Mouse (Mus musculus): ENCODE results near the gene Arhgap24. TPM values are rescaled to one million over a fixed set of nuclear protein-coding genes. Genes with fewer than 3 reads are reported as not detected.
"Not testable (repeated sequence)": the region's sequence is repeated elsewhere in the genome, so short reads cannot be mapped to it uniquely, and the experiment has no call there.

Arhgap24 gene
- polyA plus RNA-seq, 1 experiment from 2014 or later: 13.3 TPM

GRCm38 (mm10) chr5:102853750-102854149 lies 372.6 kb downstream of the Arhgap24 start:
- H3K27me3 ChIP-seq (ENCODE audit: control insufficient read depth, insufficient read depth, low read depth, low read length): no peaks in the 10 kb centered on the region
- peaks cover 6% of the 10 kb centered on the region for H3K4me1 ChIP-seq (ENCODE audit: control insufficient read depth, insufficient read depth, low read length)
- H3K27ac ChIP-seq (ENCODE audit: low read length): no peak overlapping the region
- no peak overlapping the region for H3K9ac ChIP-seq (ENCODE audit: low read depth, low read length)
- H3K9me3 ChIP-seq (replicated peaks; ENCODE audit: control insufficient read depth, low read length, poor library complexity, severe bottlenecking): no peaks in the 10 kb centered on the region
- 100% methylated on average over 1 of the region's 1 CpGs for WGBS
- no peaks in the 10 kb centered on the region for H3K36me3 ChIP-seq (ENCODE audit: control insufficient read depth, insufficient read depth, low read length)
- H3K4me3 ChIP-seq (ENCODE audit: low read depth, low read length): no peak overlapping the region
- no peak overlapping the region for H3K4me2 ChIP-seq (ENCODE audit: low read length)
- ATAC-seq: no peak

DNA sequence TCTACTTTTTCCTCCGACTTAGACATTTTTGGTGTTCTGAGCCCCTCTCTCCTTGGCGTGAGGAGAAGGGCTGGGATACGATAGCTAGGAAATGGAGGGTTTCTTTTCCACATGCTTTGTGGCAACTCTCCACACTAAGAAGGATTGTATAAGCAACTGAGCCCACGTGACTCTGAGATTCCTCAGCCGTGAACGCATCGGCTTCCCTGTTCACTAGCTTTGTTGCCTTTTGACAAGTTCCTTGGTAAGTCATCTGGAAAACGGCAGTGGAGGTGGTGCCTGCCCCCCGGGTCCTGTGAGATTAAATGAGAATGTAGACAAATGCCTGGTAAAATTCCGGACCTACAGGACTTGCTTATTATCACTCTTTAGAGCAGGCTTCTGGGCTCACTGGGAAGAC lies 374.6 kb downstream of the Arhgap24 start:
- WGBS: 14% methylated on average over 10 of the region's 10 CpGs

GRCm38 (mm10) chr5:102858047-102858446 lies 376.9 kb downstream of the Arhgap24 start:
- no peak overlapping the region for H3K4me3 ChIP-seq (ENCODE audit: low read depth, low read length)
- no peak overlapping the region for H3K4me2 ChIP-seq (ENCODE audit: low read length)
- no peaks in the 10 kb centered on the region for H3K27me3 ChIP-seq (ENCODE audit: control insufficient read depth, insufficient read depth, low read depth, low read length)
- no peak for ATAC-seq
- no peak overlapping the region for H3K27ac ChIP-seq (ENCODE audit: low read length)
- no peak overlapping the region for H3K9ac ChIP-seq (ENCODE audit: low read depth, low read length)
- no peaks in the 10 kb centered on the region for H3K9me3 ChIP-seq (replicated peaks; ENCODE audit: control insufficient read depth, low read length, poor library complexity, severe bottlenecking)
- no peaks in the 10 kb centered on the region for H3K36me3 ChIP-seq (ENCODE audit: control insufficient read depth, insufficient read depth, low read length)
- peaks cover 6% of the 10 kb centered on the region for H3K4me1 ChIP-seq (ENCODE audit: control insufficient read depth, insufficient read depth, low read length)

More for the DNA sequence above, 374.6 kb downstream of the Arhgap24 start:
- no peaks in the 10 kb centered on the region for H3K27me3 ChIP-seq (ENCODE audit: control insufficient read depth, insufficient read depth, low read depth, low read length)
- H3K9me3 ChIP-seq (replicated peaks; ENCODE audit: control insufficient read depth, low read length, poor library complexity, severe bottlenecking): no peaks in the 10 kb centered on the region
- no peaks in the 10 kb centered on the region for H3K36me3 ChIP-seq (ENCODE audit: control insufficient read depth, insufficient read depth, low read length)
- H3K4me3 ChIP-seq (ENCODE audit: low read depth, low read length): no peak overlapping the region; the same call in 1 of the 2 replicates
- H3K27ac ChIP-seq (ENCODE audit: low read length): no peak overlapping the region
- peak overlapping the region; percentile 49 for H3K4me2 ChIP-seq (ENCODE audit: low read length)
- ATAC-seq: peak; percentile 21; the same call in 1 of the 2 replicates
- H3K4me1 ChIP-seq (ENCODE audit: control insufficient read depth, insufficient read depth, low read length): peaks cover 6% of the 10 kb centered on the region
- H3K9ac ChIP-seq (ENCODE audit: low read depth, low read length): no peak overlapping the region; the same call in 1 of the 2 replicates

DNA sequence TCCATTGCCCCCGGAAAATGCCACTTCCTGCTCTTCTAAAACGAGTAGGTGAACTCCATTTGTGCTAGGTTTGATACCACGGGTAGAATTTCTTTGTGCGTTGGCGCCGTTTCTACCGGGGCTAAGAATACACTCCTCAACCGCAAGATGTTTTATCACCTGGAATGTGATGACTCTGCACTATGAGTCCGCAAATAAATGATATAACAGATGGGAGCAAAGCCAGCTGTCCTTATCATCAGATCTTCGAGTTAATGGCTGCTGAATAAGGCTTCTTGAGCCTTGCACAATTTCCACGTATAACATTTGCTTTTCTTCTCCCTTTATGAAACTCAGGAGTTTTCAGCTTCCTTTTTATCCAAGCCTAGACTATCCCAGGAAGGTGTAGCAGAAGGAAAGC lies 378.6 kb downstream of the Arhgap24 start:
- Histone ChIP-seq H3K27me3 (ENCODE audit: control insufficient read depth, insufficient read depth, low read depth, low read length) (no peaks in the 10 kb centered on the region), H3K4me2 (ENCODE audit: low read length) (no peak overlapping the region), H3K27ac (ENCODE audit: low read length) (no peak overlapping the region), H3K9me3 (replicated peaks; ENCODE audit: control insufficient read depth, low read length, poor library complexity, severe bottlenecking) (no peaks in the 10 kb centered on the region), H3K4me1 (ENCODE audit: control insufficient read depth, insufficient read depth, low read length) (peaks cover 6% of the 10 kb centered on the region), H3K9ac (ENCODE audit: low read depth, low read length) (no peak overlapping the region), H3K4me3 (ENCODE audit: low read depth, low read length) (no peak overlapping the region), H3K36me3 (ENCODE audit: control insufficient read depth, insufficient read depth, low read length) (no peaks in the 10 kb centered on the region)
- whole genome bisulfite sequencing: 85% methylated on average over 11 of the region's 11 CpGs
- ATAC-seq: no peak

GRCm38 (mm10) chr5:102868196-102868595 lies 387.0 kb downstream of the Arhgap24 start:
- no peak overlapping the region for H3K9ac ChIP-seq (ENCODE audit: low read depth, low read length)
- H3K27me3 ChIP-seq (ENCODE audit: control insufficient read depth, insufficient read depth, low read depth, low read length): no peaks in the 10 kb centered on the region
- no peak overlapping the region for H3K4me2 ChIP-seq (ENCODE audit: low read length)
- no peak overlapping the region for H3K27ac ChIP-seq (ENCODE audit: low read length)
- 56% methylated on average over 5 of the region's 5 CpGs for WGBS
- no peaks in the 10 kb centered on the region for H3K9me3 ChIP-seq (replicated peaks; ENCODE audit: control insufficient read depth, low read length, poor library complexity, severe bottlenecking)
- H3K36me3 ChIP-seq (ENCODE audit: control insufficient read depth, insufficient read depth, low read length): no peaks in the 10 kb centered on the region
- H3K4me3 ChIP-seq (ENCODE audit: low read depth, low read length): no peak overlapping the region
- H3K4me1 ChIP-seq (ENCODE audit: control insufficient read depth, insufficient read depth, low read length): no peaks in the 10 kb centered on the region
- no peak for ATAC-seq

GRCm38 (mm10) chr5:102872996-102873395 lies 391.8 kb downstream of the Arhgap24 start:
- ATAC-seq: not testable (repeated sequence)

GRCm38 (mm10) chr5:102874605-102875298 lies 393.6 kb downstream of the Arhgap24 start:
- Histone ChIP-seq H3K4me3 (ENCODE audit: low read depth, low read length) (no peak overlapping the region), H3K4me1 (ENCODE audit: control insufficient read depth, insufficient read depth, low read length) (peaks cover 5% of the 10 kb centered on the region; the same call in 1 of the 2 replicates), H3K4me2 (ENCODE audit: low read length) (peak overlapping the region; percentile 21; the same call in 1 of the 2 replicates), H3K27ac (ENCODE audit: low read length) (no peak overlapping the region), H3K36me3 (ENCODE audit: control insufficient read depth, insufficient read depth, low read length) (no peaks in the 10 kb centered on the region), H3K9me3 (replicated peaks; ENCODE audit: control insufficient read depth, low read length, poor library complexity, severe bottlenecking) (no peaks in the 10 kb centered on the region), H3K27me3 (ENCODE audit: control insufficient read depth, insufficient read depth, low read depth, low read length) (no peaks in the 10 kb centered on the region), H3K9ac (ENCODE audit: low read depth, low read length) (no peak overlapping the region)
- ATAC-seq: peak; percentile 64
- WGBS: 40% methylated on average over 11 of the region's 11 CpGs

More at GRCm38 (mm10) chr5:102872996-102873395, 391.8 kb downstream of the Arhgap24 start:
- not testable (repeated sequence) for H3K4me1 ChIP-seq (ENCODE audit: control insufficient read depth, insufficient read depth, low read length); H3K4me2 ChIP-seq (ENCODE audit: low read length); H3K27ac ChIP-seq (ENCODE audit: low read length); H3K9me3 ChIP-seq (replicated peaks; ENCODE audit: control insufficient read depth, low read length, poor library complexity, severe bottlenecking); H3K36me3 ChIP-seq (ENCODE audit: control insufficient read depth, insufficient read depth, low read length); H3K27me3 ChIP-seq (ENCODE audit: control insufficient read depth, insufficient read depth, low read depth, low read length); H3K4me3 ChIP-seq (ENCODE audit: low read depth, low read length); H3K9ac ChIP-seq (ENCODE audit: low read depth, low read length)
- WGBS: 89% methylated on average over 9 of the region's 9 CpGs

- no peak for ATAC-seq
Measured at GRCm38 (mm10) chr5:102875628-102876027, 394.4 kb downstream of the Arhgap24 start.

GRCm38 (mm10) chr5:102888482-102889162 lies 407.4 kb downstream of the Arhgap24 start:
- H3K4me2 ChIP-seq (ENCODE audit: low read length): no peak overlapping the region
- peaks cover 6% of the 10 kb centered on the region; the same call in 1 of the 2 replicates for H3K36me3 ChIP-seq (ENCODE audit: control insufficient read depth, insufficient read depth, low read length)
- H3K4me1 ChIP-seq (ENCODE audit: control insufficient read depth, insufficient read depth, low read length): no peaks in the 10 kb centered on the region
- 71% methylated on average over 14 of the region's 14 CpGs for WGBS
- no peaks in the 10 kb centered on the region for H3K27me3 ChIP-seq (ENCODE audit: control insufficient read depth, insufficient read depth, low read depth, low read length)
- ATAC-seq: no peak
- H3K9me3 ChIP-seq (replicated peaks; ENCODE audit: control insufficient read depth, low read length, poor library complexity, severe bottlenecking): no peaks in the 10 kb centered on the region
- no peak overlapping the region for H3K4me3 ChIP-seq (ENCODE audit: low read depth, low read length)
- H3K27ac ChIP-seq (ENCODE audit: low read length): peak overlapping the region; percentile 5; the same call in 1 of the 2 replicates
- H3K9ac ChIP-seq (ENCODE audit: low read depth, low read length): peak overlapping the region; percentile 16; the same call in 1 of the 2 replicates

More at GRCm38 (mm10) chr5:102875628-102876027, 394.4 kb downstream of the Arhgap24 start:
- Histone ChIP-seq H3K27me3 (ENCODE audit: control insufficient read depth, insufficient read depth, low read depth, low read length) (no peaks in the 10 kb centered on the region), H3K9ac (ENCODE audit: low read depth, low read length) (no peak overlapping the region), H3K4me1 (ENCODE audit: control insufficient read depth, insufficient read depth, low read length) (peaks cover 5% of the 10 kb centered on the region; the same call in 1 of the 2 replicates), H3K9me3 (replicated peaks; ENCODE audit: control insufficient read depth, low read length, poor library complexity, severe bottlenecking) (no peaks in the 10 kb centered on the region), H3K4me2 (ENCODE audit: low read length) (no peak overlapping the region), H3K4me3 (ENCODE audit: low read depth, low read length) (no peak overlapping the region), H3K27ac (ENCODE audit: low read length) (no peak overlapping the region), H3K36me3 (ENCODE audit: control insufficient read depth, insufficient read depth, low read length) (no peaks in the 10 kb centered on the region)
- 70% methylated on average over 16 of the region's 16 CpGs for WGBS
